Mouse (Mus musculus) heart, postnatal 25 days (tissue): Measurements from ENCODE around the gene Cd163. TPM values are rescaled to one million over a fixed set of nuclear protein-coding genes. Genes with fewer than 3 reads are reported as not detected.
"Not testable (repeated sequence)": the region's sequence is repeated elsewhere in the genome, so short reads cannot be mapped to it uniquely, and the experiment has no call there.

ENCODE experiments used
- DNase-seq: peaks from one replicate; pipeline ENCODE4 v3.0.0; 2022; ENCODE audit warnings: low spot score
- intact Hi-C: fragments of 180-260 bp; cut with DNase I; formaldehyde crosslinking; loops from one replicate; pipeline ENCODE4 v1.15.1; 2025
- total RNA-seq, 2 experiments: library from RNA; stranded (reverse); gene quantifications; 2 replicates each; pipeline ENCODE4 v1.2.3; 2021

Gene Cd163
- 10 to 100 TPM; 16.4 to 20.0 TPM for total RNA-seq

- DNase-seq: no peak
- intact Hi-C loops: no loop called here
Measured at GRCm38 (mm10) chr6:124304356-124304755, at the start of gene Cd163. Gene Cd163 (plus strand): TSS chr6:124304656.

- intact Hi-C loops: loop anchor here (5.0 kb wide), 1 partner anchor 1364 kb away; no protein-coding TSS in a partner anchor
- DNase-seq: no peak
Measured at GRCm38 (mm10) chr6:124255721-124256470, 48.6 kb upstream of the Cd163 start.

GRCm38 (mm10) chr6:124260198-124260931 is 44.1 kb upstream of the Cd163 start:
- DNase-seq: no peak
- intact Hi-C loops: loop anchor here (2.0 kb wide), 1 partner anchor 330 kb away; no protein-coding TSS in a partner anchor

- intact Hi-C loops: loop anchor here (1.0 kb wide), 2 partner anchors 113 to 117 kb away; no protein-coding TSS in a partner anchor
- no peak for DNase-seq
Measured at GRCm38 (mm10) chr6:124262696-124263095, 41.8 kb upstream of the Cd163 start.

- intact Hi-C loops: no loop called here
- peak; percentile 23 for DNase-seq
Measured at GRCm38 (mm10) chr6:124273231-124273880, 31.1 kb upstream of the Cd163 start.

GRCm38 (mm10) chr6:124277641-124278040 is 26.8 kb upstream of the Cd163 start:
- intact Hi-C loops: no loop called here

GRCm38 (mm10) chr6:124278291-124278690 is 26.2 kb upstream of the Cd163 start:
- DNase-seq: no peak
- intact Hi-C loops: no loop called here

More at GRCm38 (mm10) chr6:124277641-124278040, 26.8 kb upstream of the Cd163 start:
- DNase-seq: no peak

- DNase-seq: no peak
- intact Hi-C loops: no loop called here
Measured at GRCm38 (mm10) chr6:124282731-124283130, 21.7 kb upstream of the Cd163 start.

GRCm38 (mm10) chr6:124297378-124297777 is 7.1 kb upstream of the Cd163 start:
- intact Hi-C loops, DNase-seq: not testable (repeated sequence)

- DNase-seq: no peak
- intact Hi-C loops: no loop called here
Measured at GRCm38 (mm10) chr6:124301447-124302192, 2.8 kb upstream of the Cd163 start.

- no peak for DNase-seq
- intact Hi-C loops: no loop called here
Measured at GRCm38 (mm10) chr6:124308935-124309334, 4.5 kb downstream of the Cd163 start.

- DNase-seq: no peak
- intact Hi-C loops: no loop called here
Measured at GRCm38 (mm10) chr6:124312292-124312691, 7.8 kb downstream of the Cd163 start.

GRCm38 (mm10) chr6:124320371-124320770 is 15.9 kb downstream of the Cd163 start:
- intact Hi-C loops: no loop called here
- no peak for DNase-seq

- DNase-seq: no peak
- intact Hi-C loops: no loop called here
Measured at GRCm38 (mm10) chr6:124321481-124322475, 17.3 kb downstream of the Cd163 start.

GRCm38 (mm10) chr6:124328394-124328991 is 24.0 kb downstream of the Cd163 start:
- no peak for DNase-seq
- intact Hi-C loops: no loop called here

GRCm38 (mm10) chr6:124329622-124330021 is 25.2 kb downstream of the Cd163 start:
- intact Hi-C loops: no loop called here
- no peak for DNase-seq

- no peak for DNase-seq
- intact Hi-C loops: no loop called here
Measured at GRCm38 (mm10) chr6:124345096-124345495, 40.6 kb downstream of the Cd163 start.

- intact Hi-C loops: no loop called here
- no peak for DNase-seq
Measured at GRCm38 (mm10) chr6:124346613-124347012, 42.2 kb downstream of the Cd163 start.
